Mouse (Mus musculus) intestine, embryonic 16.5 days (tissue): ENCODE results near the gene Ptk7. TPM values are rescaled to one million over a fixed set of nuclear protein-coding genes. Genes with fewer than 3 reads are reported as not detected.
A peak's percentile ranks its signal among the peaks of the same experiment; 100 is the strongest.

ENCODE experiments used
- ATAC-seq: fragments of 200-750 bp; cut with Nextera tagmentation; 2 replicates; pipeline ENCODE4 v1.8.0; 2017; ENCODE audit warnings: moderate TSS enrichment, moderate library complexity
- H3K27ac ChIP-seq: fragments of 300-500 bp; sonication (generic); 2 replicates; pipeline ENCODE4 v1.5.1; 2014; ENCODE audit warnings: mild to moderate bottlenecking, low read length
- H3K27me3 ChIP-seq: fragments of 300-500 bp; sonication (generic); replicated peaks from 2 replicates; pipeline ENCODE4 v1.6.1; 2014; ENCODE audit warnings: low read length, control low read depth, mixed read lengths; ENCODE audit not compliant: control insufficient read depth, insufficient read depth
- H3K36me3 ChIP-seq: fragments of 300-500 bp; sonication (generic); 2 replicates; pipeline ENCODE4 v1.6.1; 2014; ENCODE audit warnings: low read length, control low read depth; ENCODE audit not compliant: control insufficient read depth, insufficient read depth
- H3K4me1 ChIP-seq: fragments of 300-500 bp; sonication (generic); 2 replicates; pipeline ENCODE4 v1.6.1; 2014; ENCODE audit warnings: low read length, control low read depth, mixed read lengths; ENCODE audit not compliant: control insufficient read depth, insufficient read depth
- H3K4me2 ChIP-seq: fragments of 300-500 bp; sonication (generic); 2 replicates; pipeline ENCODE4 v1.6.1; 2014; ENCODE audit warnings: low read depth, low read length, control low read depth
- H3K4me3 ChIP-seq: fragments of 300-500 bp; sonication (generic); 2 replicates; pipeline ENCODE4 v1.5.1; 2014; ENCODE audit warnings: mild to moderate bottlenecking, low read length
- H3K9ac ChIP-seq: fragments of 300-500 bp; sonication (generic); 2 replicates; pipeline ENCODE4 v1.6.1; 2014; ENCODE audit warnings: low read depth, low read length
- H3K9me3 ChIP-seq: fragments of 300-500 bp; sonication (generic); 2 replicates; pipeline ENCODE4 v1.6.1; 2016; ENCODE audit warnings: low read length, control low read depth; ENCODE audit not compliant: control insufficient read depth
- WGBS: fragments of 180-500 bp; shearing (Covaris S2); extraction: QIAGEN DNeasy Blood & Tissue Kit; methylation state at CpG from one replicate; pipeline ENCODE4 v1.1.7; 2014; 5-methylcytosine and 5-hydroxymethylcytosine counted together
- polyA plus RNA-seq: library from polyadenylated mRNA; unstranded; fragments of >200 nt; fragmentation: Nextera tagmentation; extraction: Ambion mirVana; gene quantifications from 2 replicates; pipeline ENCODE4 v1.2.1, GENCODE M21; 2015

The Ptk7 gene
- polyA plus RNA-seq, 1 experiment from 2014 or later, result 54.4 TPM

DNA sequence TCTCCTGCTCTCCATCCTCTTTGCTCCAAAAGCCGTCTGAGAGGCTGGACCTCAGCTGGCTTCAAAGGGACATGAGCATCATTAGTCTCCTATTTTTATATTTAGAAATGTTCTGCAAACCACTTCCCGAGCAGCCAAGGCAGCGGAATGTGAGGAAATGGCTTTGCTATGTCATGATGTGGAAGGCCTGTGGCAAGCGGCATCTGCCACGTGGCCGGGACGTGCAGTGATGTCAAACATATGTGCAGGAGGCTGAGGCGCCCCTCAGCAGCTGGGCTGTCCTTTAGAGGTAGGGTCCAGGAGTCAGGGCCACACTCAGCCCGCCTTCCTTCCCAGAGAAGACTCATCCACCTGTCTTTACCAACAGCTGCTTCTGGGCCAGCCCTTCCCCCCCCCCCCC lies 27.1 kb downstream of the Ptk7 start:
- no peak overlapping the region for H3K4me2 ChIP-seq
- peak; percentile 23; the same call in 1 of the 2 replicates for ATAC-seq
- H3K27me3 ChIP-seq, result no peaks in the 10 kb centered on the region
- no peaks in the 10 kb centered on the region for H3K36me3 ChIP-seq
- H3K9me3 ChIP-seq, result no peaks in the 10 kb centered on the region
- no peak overlapping the region; the same call in 1 of the 2 replicates for H3K27ac ChIP-seq
- H3K9ac ChIP-seq, result no peak overlapping the region
- H3K4me3 ChIP-seq, result no peak overlapping the region
- H3K4me1 ChIP-seq, result peaks cover 11% of the 10 kb centered on the region; the same call in 1 of the 2 replicates
- WGBS, result 63% methylated on average over 9 of the region's 9 CpGs

DNA sequence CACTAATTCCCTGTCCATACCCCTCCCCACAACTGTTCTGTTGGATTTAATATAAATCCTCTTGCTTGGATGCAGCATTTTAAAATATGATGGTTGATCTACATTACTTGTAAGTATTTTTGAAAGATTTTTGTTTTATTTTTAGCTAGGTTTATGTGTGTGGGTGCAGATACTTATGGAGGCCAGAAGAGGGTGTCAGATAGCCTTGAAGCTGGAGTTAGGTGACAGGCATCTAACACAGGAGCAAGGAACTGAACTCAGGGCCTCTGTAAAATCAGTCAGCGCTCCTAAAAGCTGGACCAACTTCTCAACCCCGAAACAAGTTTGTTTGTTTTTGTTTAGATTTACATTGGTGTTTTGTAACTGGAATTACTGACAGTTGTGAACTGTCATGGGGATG lies 28.7 kb downstream of the Ptk7 start:
- Histone ChIP-seq H3K27ac (no peak overlapping the region), H3K36me3 (no peaks in the 10 kb centered on the region), H3K9me3 (no peaks in the 10 kb centered on the region), H3K9ac (no peak overlapping the region), H3K27me3 (no peaks in the 10 kb centered on the region), H3K4me1 (peaks cover 11% of the 10 kb centered on the region; the same call in 1 of the 2 replicates), H3K4me3 (no peak overlapping the region), H3K4me2 (no peak overlapping the region)
- no peak for ATAC-seq
- 90% methylated on average over 2 of the region's 2 CpGs for WGBS

DNA sequence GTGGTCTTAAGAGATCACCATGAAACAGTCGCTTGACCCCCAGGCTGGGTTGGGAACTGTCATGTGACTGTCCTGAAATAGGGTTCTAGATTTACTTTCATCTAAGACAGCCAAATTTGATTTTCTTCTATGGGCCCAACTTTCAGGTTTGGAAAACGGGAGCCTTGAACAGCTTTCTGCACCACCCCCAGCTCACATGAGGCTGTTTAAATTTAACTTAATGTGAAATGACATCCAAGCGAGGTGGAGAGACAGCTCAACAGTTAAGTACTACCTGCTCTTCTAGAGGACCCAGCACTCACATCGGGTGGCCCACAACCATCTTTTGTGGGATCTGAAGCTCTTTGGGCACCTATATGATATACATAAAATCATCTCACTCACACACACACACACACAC lies 30.3 kb downstream of the Ptk7 start:
- Histone ChIP-seq H3K27me3 (no peaks in the 10 kb centered on the region), H3K9ac (no peak overlapping the region), H3K4me2 (no peak overlapping the region), H3K4me3 (no peak overlapping the region), H3K27ac (no peak overlapping the region), H3K36me3 (no peaks in the 10 kb centered on the region), H3K4me1 (peaks cover 14% of the 10 kb centered on the region), H3K9me3 (no peaks in the 10 kb centered on the region)
- ATAC-seq, result no peak
- WGBS, result 85% methylated on average over 4 of the region's 4 CpGs

DNA sequence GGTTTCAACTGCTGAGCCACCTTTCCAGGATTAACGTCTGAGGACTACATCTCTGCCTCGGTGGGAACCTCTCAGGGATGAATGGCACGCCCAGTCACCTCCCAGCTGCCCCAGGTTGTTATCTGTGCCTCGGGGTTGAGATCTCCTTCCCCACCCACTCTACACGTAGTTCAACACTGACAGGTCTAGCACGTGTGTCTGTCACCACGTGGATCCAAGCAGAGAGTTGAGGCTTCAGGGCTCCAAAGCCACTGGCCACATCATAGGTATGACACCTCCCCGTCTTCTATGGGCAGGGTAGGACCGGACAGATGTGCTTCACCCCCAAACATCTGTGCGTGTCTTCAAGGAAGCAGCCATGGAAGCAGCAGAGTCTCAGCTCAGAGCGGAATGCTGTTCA lies 31.3 kb downstream of the Ptk7 start:
- 78% methylated on average over 11 of the region's 11 CpGs for WGBS
- Histone ChIP-seq H3K27me3 (no peaks in the 10 kb centered on the region), H3K4me3 (no peak overlapping the region), H3K4me2 (no peak overlapping the region), H3K9me3 (no peaks in the 10 kb centered on the region), H3K27ac (no peak overlapping the region), H3K36me3 (no peaks in the 10 kb centered on the region), H3K9ac (no peak overlapping the region), H3K4me1 (peaks cover 17% of the 10 kb centered on the region)
- ATAC-seq, result no peak

DNA sequence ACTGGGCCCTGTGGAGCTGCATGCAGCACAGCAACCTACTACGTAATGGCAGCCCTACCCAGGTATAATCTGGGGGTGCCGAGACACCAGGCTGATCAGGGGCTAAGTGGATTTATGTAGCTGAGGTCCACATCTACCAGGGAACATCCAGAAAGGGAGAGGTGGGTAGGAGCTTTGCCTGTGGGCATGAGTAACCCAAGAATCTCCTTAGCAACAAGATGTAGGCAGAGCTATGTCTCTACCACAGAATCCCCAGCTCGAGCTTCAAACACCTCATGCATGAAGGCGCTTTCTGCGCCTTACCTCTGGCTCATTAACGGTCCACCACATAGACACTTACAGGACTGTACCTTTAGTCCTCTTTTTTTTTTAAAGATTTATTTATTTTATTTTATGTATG lies 34.0 kb downstream of the Ptk7 start:
- ATAC-seq, result no peak
- Histone ChIP-seq H3K27me3 (no peaks in the 10 kb centered on the region), H3K27ac (0 out of 2 replicates have a peak overlapping the region, but pooled peaks have one; percentile 65), H3K36me3 (peaks cover 3% of the 10 kb centered on the region; the same call in 1 of the 2 replicates), H3K9ac (0 out of 2 replicates have a peak overlapping the region, but pooled peaks have one; percentile 10), H3K9me3 (no peaks in the 10 kb centered on the region), H3K4me2 (no peak overlapping the region), H3K4me1 (peaks cover 19% of the 10 kb centered on the region; the same call in 1 of the 2 replicates), H3K4me3 (no peak overlapping the region)
- 81% methylated on average over 6 of the region's 6 CpGs for WGBS

DNA sequence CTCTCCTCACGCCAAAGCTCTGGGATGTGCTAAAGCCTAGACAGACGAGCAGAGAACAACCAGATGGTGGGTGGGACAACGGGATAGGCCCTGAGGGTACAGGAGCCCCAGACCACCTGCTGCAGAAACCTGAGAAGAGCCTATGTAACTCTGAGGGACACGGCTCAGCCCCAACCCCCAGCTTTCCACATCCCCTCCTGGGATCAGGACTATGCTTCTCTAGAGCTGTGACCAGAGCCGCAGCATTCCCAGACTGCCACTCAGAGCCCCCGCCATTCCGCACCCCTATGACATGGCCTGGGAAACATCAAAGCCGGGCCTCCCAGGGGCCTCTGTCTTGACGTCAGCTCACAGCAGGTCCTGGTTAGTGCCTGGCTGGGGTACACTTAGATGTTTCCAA lies 34.7 kb downstream of the Ptk7 start:
- ATAC-seq, result peak; percentile 53
- Histone ChIP-seq H3K27me3 (no peaks in the 10 kb centered on the region), H3K27ac (peak overlapping the region; percentile 65), H3K4me2 (no peak overlapping the region), H3K36me3 (peaks cover 8% of the 10 kb centered on the region), H3K9ac (peak overlapping the region; percentile 10; the same call in 1 of the 2 replicates), H3K9me3 (no peaks in the 10 kb centered on the region), H3K4me1 (peaks cover 20% of the 10 kb centered on the region; the same call in 1 of the 2 replicates), H3K4me3 (no peak overlapping the region)
- 39% methylated on average over 9 of the region's 9 CpGs for WGBS

DNA sequence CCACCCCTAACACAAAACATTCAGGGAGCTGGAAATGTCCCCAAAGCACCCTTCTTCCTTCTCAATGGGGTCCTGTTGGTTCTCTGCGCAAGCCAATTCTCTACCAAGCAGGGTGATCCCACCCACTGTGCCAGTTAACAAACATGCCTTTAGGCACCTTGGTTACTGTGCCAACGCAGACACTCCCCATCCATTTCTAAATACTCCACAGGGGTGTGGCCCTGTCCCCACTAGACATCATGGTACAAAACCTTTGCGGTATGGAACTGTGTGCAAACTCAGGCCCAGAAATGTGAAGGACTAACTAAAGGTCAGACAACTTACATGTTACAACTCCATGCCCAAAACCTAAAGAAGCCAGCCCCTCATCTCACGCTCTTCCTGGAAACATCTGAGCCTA lies 36.2 kb downstream of the Ptk7 start:
- H3K4me2 ChIP-seq, result no peak overlapping the region
- H3K9ac ChIP-seq, result no peak overlapping the region
- H3K9me3 ChIP-seq, result no peaks in the 10 kb centered on the region
- H3K27ac ChIP-seq, result no peak overlapping the region
- no peaks in the 10 kb centered on the region for H3K27me3 ChIP-seq
- H3K36me3 ChIP-seq, result peaks cover 11% of the 10 kb centered on the region
- H3K4me3 ChIP-seq, result no peak overlapping the region
- H3K4me1 ChIP-seq, result peaks cover 20% of the 10 kb centered on the region; the same call in 1 of the 2 replicates
- WGBS, result 86% methylated on average over 4 of the region's 4 CpGs
- ATAC-seq, result no peak

DNA sequence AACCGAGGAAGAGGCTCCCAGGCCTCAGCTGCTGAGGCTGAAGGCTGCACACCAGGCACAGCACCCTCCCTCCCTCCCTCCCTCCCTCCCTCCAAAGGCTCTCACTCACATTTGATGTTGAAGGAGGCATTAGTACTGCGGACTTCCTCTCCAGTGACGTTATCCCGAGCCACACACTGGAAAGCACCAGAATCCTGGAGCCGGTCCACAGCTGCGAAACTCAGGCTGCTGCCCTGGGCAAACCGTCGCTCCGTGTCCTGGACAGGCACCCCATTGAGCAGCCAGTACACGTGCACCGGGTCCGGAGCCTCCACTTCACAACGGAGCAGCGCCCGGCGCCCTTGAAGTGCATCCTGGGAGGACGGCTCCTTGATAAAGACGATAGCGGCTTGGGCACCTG lies 37.9 kb downstream of the Ptk7 start:
- no peak overlapping the region for H3K9ac ChIP-seq
- no peak overlapping the region for H3K4me3 ChIP-seq
- H3K9me3 ChIP-seq, result no peaks in the 10 kb centered on the region
- peaks cover 11% of the 10 kb centered on the region for H3K36me3 ChIP-seq
- no peaks in the 10 kb centered on the region for H3K27me3 ChIP-seq
- WGBS, result 82% methylated on average over 19 of the region's 19 CpGs
- no peak overlapping the region for H3K27ac ChIP-seq
- no peak overlapping the region for H3K4me2 ChIP-seq
- 0 out of 2 replicates have a peak, but pooled peaks have one; percentile 19 for ATAC-seq
- peaks cover 20% of the 10 kb centered on the region; the same call in 1 of the 2 replicates for H3K4me1 ChIP-seq

DNA sequence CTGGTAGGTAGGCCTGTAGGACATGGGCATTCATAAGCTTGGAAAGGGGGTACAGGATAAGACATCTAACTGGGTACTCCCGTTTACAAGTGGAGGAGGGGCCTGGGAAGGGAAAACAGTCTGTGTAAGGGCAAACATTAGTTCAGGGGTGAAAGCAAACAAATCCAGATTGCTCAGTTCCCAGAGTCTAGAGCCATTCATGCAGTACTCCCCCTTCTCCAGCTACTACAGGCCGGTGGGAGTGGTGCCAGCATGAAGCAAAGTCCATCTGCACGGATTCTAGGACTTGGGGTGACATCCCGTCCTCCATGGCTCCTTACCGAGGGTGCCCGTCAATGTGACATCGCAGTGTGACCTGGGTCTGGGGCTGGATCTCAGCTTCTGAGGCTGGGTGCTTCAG lies 38.9 kb downstream of the Ptk7 start:
- Histone ChIP-seq H3K9ac (no peak overlapping the region; the same call in 1 of the 2 replicates), H3K4me1 (peaks cover 20% of the 10 kb centered on the region; the same call in 1 of the 2 replicates), H3K36me3 (peaks cover 15% of the 10 kb centered on the region), H3K9me3 (no peaks in the 10 kb centered on the region), H3K27ac (no peak overlapping the region), H3K27me3 (no peaks in the 10 kb centered on the region), H3K4me2 (no peak overlapping the region), H3K4me3 (no peak overlapping the region)
- WGBS, result 61% methylated on average over 7 of the region's 7 CpGs
- peak; percentile 75 for ATAC-seq
